Mouse (Mus musculus) E14TG2a.4 (cell line): ENCODE results near the gene Mtg1.

ENCODE experiments used
- H3K27me3 ChIP-seq: 2 replicates; pipeline ENCODE4 v1.6.1; 2014; ENCODE audit warnings: low read length, control low read depth; ENCODE audit not compliant: insufficient read depth
- H3K36me3 ChIP-seq: 2 replicates; pipeline ENCODE4 v1.6.1; 2014; ENCODE audit warnings: low read length, control low read depth; ENCODE audit not compliant: insufficient read depth
- H3K4me1 ChIP-seq: replicated peaks from 2 replicates; pipeline ENCODE4 v1.6.1; 2014; ENCODE audit warnings: low read depth, low read length, control low read depth
- H3K4me3 ChIP-seq: replicated peaks from 2 replicates; pipeline ENCODE4 v1.5.1; 2014; ENCODE audit warnings: mild to moderate bottlenecking, low read length
- H3K9me3 ChIP-seq: 2 replicates; pipeline ENCODE4 v1.6.1; 2014; ENCODE audit warnings: low read length, control low read depth
- CTCF ChIP-seq: conservative IDR thresholded peaks from 2 replicates; pipeline ENCODE4 v1.5.1; 2014; ENCODE audit warnings: low read length
- NANOG ChIP-seq: IDR thresholded peaks from 2 replicates; pipeline ENCODE4 v1.6.1; 2014; ENCODE audit warnings: borderline replicate concordance, low read length, mixed read lengths
- POU5F1 ChIP-seq: IDR thresholded peaks from 2 replicates; pipeline ENCODE4 v1.6.1; 2014; ENCODE audit warnings: low read length, borderline replicate concordance

Gene Mtg1

GRCm38 (mm10) chr7:140170863-140171262, 33.5 kb downstream of the Mtg1 start:
- Histone ChIP-seq H3K4me3 (no peak overlapping the region), H3K27me3 (no peaks in the 10 kb centered on the region; the same call in 1 of the 2 replicates), H3K4me1 (peaks cover 17% of the 10 kb centered on the region), H3K9me3 (no peaks in the 10 kb centered on the region; the same call in 1 of the 2 replicates), H3K36me3 (no peaks in the 10 kb centered on the region)
- no peak for TF ChIP-seq NANOG
- TF ChIP-seq POU5F1 = no peak
- no peak for TF ChIP-seq CTCF

GRCm38 (mm10) chr7:140172936-140173335, 35.6 kb downstream of the Mtg1 start, which contains the start of gene Olfr523:
TSS of gene Olfr523 (plus strand) at chr7:140173217.
- Histone ChIP-seq H3K4me3 (no peak within 1 kb of the TSS), H3K36me3 (no peaks in the 10 kb centered on the region), H3K9me3 (no peaks in the 10 kb centered on the region; the same call in 1 of the 2 replicates), H3K4me1 (peaks cover 15% of the 10 kb centered on the region), H3K27me3 (no peaks in the 10 kb centered on the region; the same call in 1 of the 2 replicates)
- TF ChIP-seq NANOG (no peak), POU5F1 (no peak), CTCF (no peak)

- no peak overlapping the region for H3K4me3 ChIP-seq
Measured at GRCm38 (mm10) chr7:140179176-140179575, 41.8 kb downstream of the Mtg1 start.

GRCm38 (mm10) chr7:140180692-140181091, 43.3 kb downstream of the Mtg1 start:
- no peak for TF ChIP-seq POU5F1
- no peak for TF ChIP-seq CTCF
- no peak for TF ChIP-seq NANOG
- no peaks in the 10 kb centered on the region for H3K4me1 ChIP-seq
- H3K36me3 ChIP-seq = no peaks in the 10 kb centered on the region

More at GRCm38 (mm10) chr7:140179176-140179575, 41.8 kb downstream of the Mtg1 start:
- H3K36me3 ChIP-seq = no peaks in the 10 kb centered on the region
- H3K9me3 ChIP-seq = no peaks in the 10 kb centered on the region
- H3K27me3 ChIP-seq = no peaks in the 10 kb centered on the region
- no peak for TF ChIP-seq CTCF
- no peak for TF ChIP-seq NANOG
- TF ChIP-seq POU5F1 = no peak
- H3K4me1 ChIP-seq = no peaks in the 10 kb centered on the region

GRCm38 (mm10) chr7:140184206-140184605, 46.8 kb downstream of the Mtg1 start:
- Histone ChIP-seq H3K4me1 (no peaks in the 10 kb centered on the region), H3K27me3 (no peaks in the 10 kb centered on the region; the same call in 1 of the 2 replicates), H3K4me3 (no peak overlapping the region), H3K9me3 (no peaks in the 10 kb centered on the region), H3K36me3 (no peaks in the 10 kb centered on the region)
- no peak for TF ChIP-seq NANOG
- TF ChIP-seq POU5F1 = no peak
- no peak for TF ChIP-seq CTCF

More at GRCm38 (mm10) chr7:140180692-140181091, 43.3 kb downstream of the Mtg1 start:
- Histone ChIP-seq H3K27me3 (no peaks in the 10 kb centered on the region; the same call in 1 of the 2 replicates), H3K4me3 (no peak overlapping the region), H3K9me3 (no peaks in the 10 kb centered on the region)

GRCm38 (mm10) chr7:140186646-140187620, 49.6 kb downstream of the Mtg1 start:
- no peak overlapping the region for H3K4me3 ChIP-seq
- no peak for TF ChIP-seq POU5F1
- TF ChIP-seq CTCF = peak; percentile 35; the same call in 1 of the 2 replicates
- H3K36me3 ChIP-seq = no peaks in the 10 kb centered on the region
- H3K4me1 ChIP-seq = no peaks in the 10 kb centered on the region
- H3K27me3 ChIP-seq = no peaks in the 10 kb centered on the region; the same call in 1 of the 2 replicates
- H3K9me3 ChIP-seq = no peaks in the 10 kb centered on the region

GRCm38 (mm10) chr7:140187721-140188390, 50.5 kb downstream of the Mtg1 start:
- Histone ChIP-seq H3K4me3 (no peak overlapping the region), H3K4me1 (no peaks in the 10 kb centered on the region), H3K36me3 (no peaks in the 10 kb centered on the region), H3K9me3 (no peaks in the 10 kb centered on the region), H3K27me3 (no peaks in the 10 kb centered on the region; the same call in 1 of the 2 replicates)
- TF ChIP-seq POU5F1 (no peak), NANOG (no peak), CTCF (no peak)
